Mouse (Mus musculus) ES-E14 (cell line): ENCODE results near the gene Enah. TPM values are rescaled to one million over a fixed set of nuclear protein-coding genes. Genes with fewer than 3 reads are reported as not detected.

Source experiments
- DNase-seq: peaks from one replicate; pipeline ENCODE4 v3.0.0-alpha.2; 2013; ENCODE audit warnings: low read depth, low spot score
- H3K27ac ChIP-seq: 2 replicates; pipeline ENCODE4 v1.5.1; 2012; ENCODE audit warnings: low read depth, mild to moderate bottlenecking, low read length, moderate library complexity, mixed read lengths; ENCODE audit not compliant: poor library complexity, insufficient read depth, severe bottlenecking
- H3K36me3 ChIP-seq: 2 replicates; pipeline ENCODE4 v1.6.1; 2012; ENCODE audit warnings: mild to moderate bottlenecking, low read length, moderate library complexity, mixed read lengths; ENCODE audit not compliant: control insufficient read depth, poor library complexity, insufficient read depth, severe bottlenecking
- H3K4me1 ChIP-seq, 2 experiments: fragments of 150-350 bp in 1 of 2; sonication (generic) in 1 of 2; 2 replicates each; pipeline ENCODE4 v1.6.1; 2012; ENCODE audit warnings: low read length in 2 of 2, mild to moderate bottlenecking in 1 of 2, mixed read lengths in 1 of 2; ENCODE audit not compliant: control insufficient read depth in 2 of 2, insufficient read depth in 2 of 2, poor library complexity in 1 of 2
- H3K4me3 ChIP-seq, 2 experiments: fragments of 150-350 bp in 1 of 2; sonication (generic) in 1 of 2; 2 replicates each; pipeline ENCODE4 v1.5.1; 2012; ENCODE audit warnings: low read length in 2 of 2, low read depth in 1 of 2, mild to moderate bottlenecking in 1 of 2, mixed read lengths in 1 of 2; ENCODE audit not compliant: insufficient read depth in 1 of 2, poor library complexity in 1 of 2, severe bottlenecking in 1 of 2
- H3K9ac ChIP-seq: 2 replicates; pipeline ENCODE4 v1.6.1; 2012; ENCODE audit warnings: low read depth, mild to moderate bottlenecking, low read length, mixed read lengths; ENCODE audit not compliant: poor library complexity, insufficient read depth, severe bottlenecking
- H3K9me3 ChIP-seq: fragments of 150-350 bp; sonication (generic); 2 replicates; pipeline ENCODE4 v1.6.1; 2012; ENCODE audit warnings: low read depth, mild to moderate bottlenecking, low read length; ENCODE audit not compliant: control insufficient read depth, insufficient read depth
- CHD2 ChIP-seq: IDR thresholded peaks from 2 replicates; pipeline ENCODE4 v1.6.1; 2014; ENCODE audit warnings: mild to moderate bottlenecking, low read depth, low read length, inconsistent platforms
- HCFC1 ChIP-seq: IDR thresholded peaks from 2 replicates; pipeline ENCODE4 v1.6.1; 2012; ENCODE audit warnings: low read length, inconsistent platforms, borderline replicate concordance; ENCODE audit not compliant: insufficient read depth
- MAFK ChIP-seq: IDR thresholded peaks from 2 replicates; pipeline ENCODE4 v1.6.1; 2014; ENCODE audit warnings: mild to moderate bottlenecking, low read depth, low read length, inconsistent platforms; ENCODE audit not compliant: insufficient read depth
- ZC3H11A ChIP-seq: IDR thresholded peaks from 2 replicates; pipeline ENCODE4 v1.6.1; 2012; ENCODE audit warnings: low read depth, mild to moderate bottlenecking, inconsistent platforms, low read length, borderline replicate concordance
- ZNF384 ChIP-seq: IDR thresholded peaks from 2 replicates; pipeline ENCODE4 v1.6.1; 2012; ENCODE audit warnings: low read depth, low read length, inconsistent platforms
- in situ Hi-C, 2 experiments: fragments of 600-800 bp; cut with MboI; formaldehyde crosslinking; loops; one replicate each; pipeline ENCODE4 v1.15.1; 2025; ENCODE audit warnings: low sequenced_read_pairs in 2 of 2, inconsistent platforms in 1 of 2; ENCODE audit not compliant: unreplicated experiment in 2 of 2
- total RNA-seq: library from RNA; depleted of rRNA; stranded (reverse); fragments of 300-350 nt; gene quantifications from 2 replicates; pipeline ENCODE4 v1.2.3, GENCODE M21; 2012

The Enah gene
- total RNA-seq, 1 experiment = 331 TPM

DNA sequence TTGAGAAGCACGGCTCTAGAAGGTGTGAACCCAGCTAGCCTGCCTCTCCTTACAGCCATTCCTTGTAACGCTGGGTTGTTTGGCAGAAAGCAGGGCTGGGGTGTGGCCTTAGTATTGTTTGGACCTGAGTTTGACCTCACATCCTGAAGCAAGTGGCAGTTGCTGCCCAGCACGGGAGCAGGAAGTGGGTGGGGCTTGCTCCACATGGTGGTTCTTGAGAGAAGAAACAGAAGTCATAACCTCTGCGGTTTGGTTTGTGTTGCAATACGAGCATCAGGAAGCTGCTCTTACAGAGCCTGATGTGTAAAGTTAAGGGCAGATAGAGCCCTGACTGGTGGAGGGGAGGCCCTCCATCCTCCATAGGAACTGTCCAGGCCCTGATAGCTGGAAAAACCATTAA lies 159.1 kb downstream of the Enah start:
- Histone ChIP-seq H3K9ac (peak overlapping the region; percentile 63), H3K4me1 (peaks cover 8 to 49% of the 10 kb centered on the region in 2 experiments), H3K36me3 (no peaks in the 10 kb centered on the region), H3K9me3 (no peaks in the 10 kb centered on the region), H3K27ac (peak overlapping the region; percentile 95), H3K4me3 (peak overlapping the region in 1 of 2 experiments; percentile 17; a peak in 2 of 4 replicates)
- peak; percentile 76 for DNase-seq
- TF ChIP-seq ZNF384 = no peak
- TF ChIP-seq MAFK = no peak
- TF ChIP-seq HCFC1 = no peak
- no peak for TF ChIP-seq ZC3H11A
- TF ChIP-seq CHD2 = no peak
- in situ Hi-C loops = no loop called here

GRCm38 (mm10) chr1:181856329-181856728 lies 163.5 kb downstream of the Enah start:
- no peak overlapping the region for H3K4me3 ChIP-seq
- in situ Hi-C loops = no loop called here
- no peak for DNase-seq
- no peaks in the 10 kb centered on the region for H3K36me3 ChIP-seq
- no peak overlapping the region for H3K9ac ChIP-seq
- TF ChIP-seq HCFC1 (no peak), ZNF384 (no peak), ZC3H11A (no peak), MAFK (no peak), CHD2 (no peak)
- no peaks in the 10 kb centered on the region for H3K9me3 ChIP-seq
- no peak overlapping the region for H3K27ac ChIP-seq
- H3K4me1 ChIP-seq = peaks cover 2 to 19% of the 10 kb centered on the region in 2 experiments; a peak in 3 of 4 replicates

- in situ Hi-C loops = no loop called here
- H3K4me3 ChIP-seq = no peak overlapping the region
- TF ChIP-seq ZNF384 (no peak), MAFK (no peak), ZC3H11A (no peak), CHD2 (no peak), HCFC1 (no peak)
Observed at GRCm38 (mm10) chr1:181854829-181855228, 165.0 kb downstream of the Enah start.

GRCm38 (mm10) chr1:181853081-181853736 lies 166.6 kb downstream of the Enah start:
- no peak for DNase-seq
- TF ChIP-seq MAFK = no peak
- no peak for TF ChIP-seq CHD2
- peak overlapping the region; percentile 42; the same call in 1 of the 2 replicates for H3K9ac ChIP-seq

More at GRCm38 (mm10) chr1:181854829-181855228, 165.0 kb downstream of the Enah start:
- H3K9ac ChIP-seq = no peak overlapping the region
- H3K4me1 ChIP-seq = peaks cover 2 to 12% of the 10 kb centered on the region in 2 experiments; a peak in 2 of 4 replicates
- no peaks in the 10 kb centered on the region for H3K36me3 ChIP-seq
- H3K9me3 ChIP-seq = no peaks in the 10 kb centered on the region
- DNase-seq = no peak
- H3K27ac ChIP-seq = no peak overlapping the region

More at GRCm38 (mm10) chr1:181853081-181853736, 166.6 kb downstream of the Enah start:
- Histone ChIP-seq H3K9me3 (no peaks in the 10 kb centered on the region), H3K36me3 (no peaks in the 10 kb centered on the region), H3K4me1 (peaks cover 2 to 9% of the 10 kb centered on the region in 2 experiments; a peak in 1 of 4 replicates), H3K27ac (peak overlapping the region; percentile 74), H3K4me3 (peak overlapping the region; percentile 58 to 63)
- in situ Hi-C loops = no loop called here
